In the genomic region with DNA sequence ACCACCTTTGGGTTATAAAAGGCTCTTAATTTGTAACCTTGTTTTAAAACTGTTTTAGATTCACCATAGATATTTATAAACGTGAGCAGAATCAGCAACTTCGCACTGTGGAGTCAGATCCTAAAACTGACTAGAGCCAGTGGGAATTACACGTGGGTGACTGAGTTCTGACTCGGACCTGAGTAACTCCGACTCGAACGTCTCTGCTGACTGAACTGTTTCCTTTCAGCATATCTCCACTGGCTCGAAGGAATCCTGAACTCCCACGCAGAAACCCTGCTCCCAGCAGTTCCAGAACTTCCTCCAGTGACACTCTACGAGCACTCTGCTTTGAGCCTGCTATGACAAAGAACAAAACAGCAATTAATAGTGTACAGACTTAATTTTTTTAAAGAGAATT, we compare ENCODE assay signal across 18 mouse cellular contexts. TPM values are rescaled to one million over a fixed set of nuclear protein-coding genes. Genes with fewer than 3 reads are reported as not detected.
A peak's percentile ranks its signal among the peaks of the same experiment; 100 is the strongest.
DNase-seq lines count a peak whose midpoint lies in the region; TF ChIP-seq lines count a peak whose summit lies in the region.
"Had no signal": no experiment of that assay in that cellular context is flagged by ENCODE, and none has a peak within 500 bp of the region (broad histone marks: within the 10 kb centered on the region; RNA-seq: fewer than 3 reads in every experiment).

No protein-coding gene starts in this region.

- DNase-seq in frontal cortex, postnatal 36 days (ENCODE audit: low spot score in 2 of 2), result peak; percentile 24 to 31
- DNase-seq in frontal cortex, postnatal 25 days (ENCODE audit: low spot score in 2 of 2), result no peak
- peak; percentile 9 for DNase-seq in kidney, postnatal 14 days
- no peak for DNase-seq in kidney, adult 11 months
- peak; percentile 69 for DNase-seq in right cerebral cortex, adult 18-20 months
- no peak for DNase-seq in right cerebral cortex, postnatal 14 days
- no peak for DNase-seq in gastrocnemius, adult 18-20 months (ENCODE audit: low spot score)
- DNase-seq: adrenal gland, postnatal 14 days; cerebellum, adult 2 months; heart, adult 2 months; liver, embryonic 13.5 days; thymus, adult 2 months had no signal

- peaks cover 40% of the 10 kb centered on the region for H3K36me3 ChIP-seq in myocyte (ENCODE audit: control insufficient read depth, insufficient read depth)

- H3K4me2 ChIP-seq in myocyte (ENCODE audit: low read depth), result peak overlapping the region; percentile 5
- H3K4me2 ChIP-seq: hindbrain, embryonic 14.5 days; intestine, embryonic 15.5 days; liver, embryonic 13.5 days had no signal

- H3K4me3 ChIP-seq in myocyte, result no peak overlapping the region
- H3K4me3 ChIP-seq: embryonic facial prominence, embryonic 10.5 days; erythroblast, embryonic 14.5 days; heart, adult 2 months; intestine, embryonic 15.5 days; layer of hippocampus, adult 2 months; liver, embryonic 13.5 days had no signal

- no peak for TF ChIP-seq POLR2A in myocyte (IDR thresholded peaks at IDR 0.05; ENCODE audit: insufficient read length, low read depth)

- H3K79me2 ChIP-seq in myocyte (ENCODE audit: control insufficient read depth, insufficient read depth), result no peaks in the 10 kb centered on the region

- H3ac ChIP-seq in myocyte (ENCODE audit: control insufficient read depth, insufficient read length), result no peak overlapping the region

- no peaks in the 10 kb centered on the region for H3K27me3 ChIP-seq in myocyte (ENCODE audit: control insufficient read depth, insufficient read depth, insufficient read length)
- H3K27me3 ChIP-seq: intestine, embryonic 15.5 days; liver, embryonic 13.5 days had no signal

TF ChIP-seq in myocyte, 11 proteins besides CTCF, POLR2A, EP300 and RAD21:
- TF ChIP-seq E2F4 (IDR thresholded peaks at IDR 0.05; ENCODE audit: insufficient read depth), result no peak
- TF ChIP-seq USF1 (IDR thresholded peaks at IDR 0.05; ENCODE audit: low read depth), result no peak
- TF ChIP-seq MYOG (IDR thresholded peaks at IDR 0.05; ENCODE audit: control insufficient read depth in 1 of 3, insufficient read depth in 1 of 3, insufficient read length in 2 of 3, low read depth in 2 of 3), result no peak
- TF ChIP-seq SRF (IDR thresholded peaks at IDR 0.05; ENCODE audit: control insufficient read depth, insufficient read length, low read depth), result no peak
- TF ChIP-seq CEBPB (IDR thresholded peaks at IDR 0.05; ENCODE audit: insufficient read depth, poor library complexity, severe bottlenecking), result no peak
- no peak for TF ChIP-seq REST (IDR thresholded peaks at IDR 0.05; ENCODE audit: insufficient read depth, insufficient read length)
- TF ChIP-seq TCF3 (IDR thresholded peaks at IDR 0.05; ENCODE audit: insufficient read length, low read depth), result no peak

RNA-seq across cellular contexts. Expression of gene Heatr5a, which starts 18.8 kb away (rescaled TPM):
- polyA plus RNA-seq in myocyte (2012; fragmentation: generic; extraction: Trizol), result 10.3 TPM
- 10 to 100 TPM; 22.7 to 27.2 TPM for total RNA-seq in gastrocnemius, adult 18-20 months (2021)

RNA-seq across cellular contexts. Expression of gene Dtd2, which starts 54.0 kb away (rescaled TPM):
- polyA plus RNA-seq in myocyte (2012; fragmentation: generic; extraction: Trizol), result 16.0 TPM
- total RNA-seq in gastrocnemius, adult 18-20 months (2021), result 1 to 10 TPM; 4.6 to 5.0 TPM

Comparison
In these comparisons a context has a peak if more than half of its experiments do, and no peak if none do; other contexts are left out.
1. DNase-seq: peak in frontal cortex, postnatal 36 days (2 of 2), kidney, postnatal 14 days (single experiment) and right cerebral cortex, adult 18-20 months (single experiment); none in frontal cortex, postnatal 25 days (0 of 2), kidney, adult 11 months (single experiment), right cerebral cortex, postnatal 14 days (single experiment) and gastrocnemius, adult 18-20 months (single experiment).